In the genomic region with DNA sequence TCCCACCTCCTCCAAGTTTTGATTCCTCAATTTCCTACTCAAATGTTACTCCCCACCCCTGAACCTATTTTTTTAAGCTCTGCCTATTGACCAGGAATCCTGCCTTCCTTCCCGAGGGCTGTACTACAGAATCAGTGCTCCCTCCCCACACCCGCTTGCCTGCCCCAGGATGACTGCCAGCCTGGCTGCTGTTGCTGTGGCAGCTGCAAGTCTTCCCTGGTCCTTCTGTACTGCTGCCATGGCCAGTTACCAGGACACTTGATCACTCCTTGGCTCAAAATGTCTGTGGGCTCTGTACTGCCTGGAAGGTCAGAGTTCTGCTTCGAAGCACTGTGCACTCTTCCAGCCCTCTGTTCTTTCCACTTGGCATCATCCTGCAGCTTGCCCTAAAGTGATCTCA, we compare ENCODE assay signal across 18 mouse cellular contexts. TPM values are rescaled to one million over a fixed set of nuclear protein-coding genes. Genes with fewer than 3 reads are reported as not detected.
DNase-seq lines count a peak whose midpoint lies in the region; ATAC-seq and TF ChIP-seq lines count a peak whose summit lies in the region.
"Had no signal": no experiment of that assay in that cellular context is flagged by ENCODE, and none has a peak within 500 bp of the region (broad histone marks: within the 10 kb centered on the region; RNA-seq: fewer than 3 reads in every experiment).

No protein-coding gene starts in this region.

- no peak for TF ChIP-seq CTCF in hindbrain, postnatal 0 days (IDR thresholded peaks at IDR 0.05; ENCODE audit: low read depth)

- no peaks in the 10 kb centered on the region for H3K27me3 ChIP-seq in hindbrain, postnatal 0 days (ENCODE audit: insufficient read depth, low read length)
- no peaks in the 10 kb centered on the region for H3K27me3 ChIP-seq in hindbrain, embryonic 13.5 days
- H3K27me3 ChIP-seq: embryonic facial prominence, embryonic 15.5 days; neural tube, embryonic 15.5 days had no signal

- no peak overlapping the region for H3K4me3 ChIP-seq in hindbrain, postnatal 0 days (ENCODE audit: low read length)
- H3K4me3 ChIP-seq in hindbrain, embryonic 13.5 days: no peak overlapping the region
- H3K4me3 ChIP-seq: embryonic facial prominence, embryonic 15.5 days; midbrain, embryonic 10.5 days; neural tube, embryonic 15.5 days had no signal

- WGBS in hindbrain, postnatal 0 days: 68% methylated on average over 3 of the region's 3 CpGs
- 84% methylated on average over 3 of the region's 3 CpGs for WGBS in hindbrain, embryonic 13.5 days

- no peak overlapping the region for H3K27ac ChIP-seq in hindbrain, postnatal 0 days
- no peak overlapping the region for H3K27ac ChIP-seq in hindbrain, embryonic 13.5 days
- H3K27ac ChIP-seq: embryonic facial prominence, embryonic 15.5 days; liver, embryonic 14.5 days; midbrain, embryonic 10.5 days; neural tube, embryonic 15.5 days had no signal

- H3K36me3 ChIP-seq in hindbrain, postnatal 0 days (ENCODE audit: insufficient read depth, low read length): peaks cover 71% of the 10 kb centered on the region
- peaks cover 93% of the 10 kb centered on the region for H3K36me3 ChIP-seq in hindbrain, embryonic 13.5 days

- H3K4me2 ChIP-seq in hindbrain, postnatal 0 days (ENCODE audit: low read depth, low read length): no peak overlapping the region
- H3K4me2 ChIP-seq in hindbrain, embryonic 13.5 days: no peak overlapping the region
- H3K4me2 ChIP-seq: embryonic facial prominence, embryonic 15.5 days; neural tube, embryonic 15.5 days had no signal

- peak; percentile 58; the same call in 1 of the 2 replicates for ATAC-seq in hindbrain, postnatal 0 days
- no peak for ATAC-seq in hindbrain, embryonic 13.5 days (ENCODE audit: low FRiP score)
- no peak for ATAC-seq in megakaryocyte-erythroid progenitor cell, adult 5-6 weeks (replicated peaks; ENCODE audit: low FRiP score, low TSS enrichment, poor library complexity, severe bottlenecking)
- ATAC-seq: intestine, embryonic 16.5 days had no signal

- intact Hi-C loops in heart, postnatal 10 days (cut with DNase I): no loop called here

- H3K4me1 ChIP-seq in hindbrain, postnatal 0 days (ENCODE audit: insufficient read depth, low read length): no peaks in the 10 kb centered on the region
- no peaks in the 10 kb centered on the region for H3K4me1 ChIP-seq in hindbrain, embryonic 13.5 days (replicated peaks)
- H3K4me1 ChIP-seq: embryonic facial prominence, embryonic 15.5 days; midbrain, embryonic 10.5 days; neural tube, embryonic 15.5 days had no signal

- H3K9ac ChIP-seq in hindbrain, postnatal 0 days (replicated peaks; ENCODE audit: low read length): no peak overlapping the region
- H3K9ac ChIP-seq in hindbrain, embryonic 13.5 days: no peak overlapping the region
- H3K9ac ChIP-seq: embryonic facial prominence, embryonic 15.5 days; liver, embryonic 14.5 days; neural tube, embryonic 15.5 days had no signal

- peak; percentile 15 for DNase-seq in adrenal gland, adult 2 months
- DNase-seq in adrenal gland, adult 18-20 months (ENCODE audit: low spot score in 2 of 2): no peak
- peak; percentile 55 for DNase-seq in hindbrain, postnatal 0 days (ENCODE audit: low spot score)
- peak; percentile 55 for DNase-seq in MN1 (ENCODE audit: low spot score)
- DNase-seq in heart, postnatal 10 days: peak; percentile 29 to 63
- DNase-seq in embryo, embryonic 9.5 days (ENCODE audit: extremely low spot score): no peak
- DNase-seq: cerebellum, adult 9-11 months; thymus, postnatal 25 days had no signal

- H3K9me3 ChIP-seq in hindbrain, postnatal 0 days (ENCODE audit: low read length): no peaks in the 10 kb centered on the region
- H3K9me3 ChIP-seq in hindbrain, embryonic 13.5 days: no peaks in the 10 kb centered on the region
- H3K9me3 ChIP-seq: embryonic facial prominence, embryonic 15.5 days; midbrain, embryonic 10.5 days; neural tube, embryonic 15.5 days had no signal

RNA-seq across cellular contexts. Expression of gene Ankrd61, which starts 4.6 kb away (rescaled TPM):
- not detected for total RNA-seq in adrenal gland, adult 2 months (2021)
- polyA plus RNA-seq in adrenal gland, adult 2 months (2012; rRNA removed): 0.08 TPM in 1 of 2 replicates, not detected in the other
- not detected for total RNA-seq in adrenal gland, adult 18-20 months (2021)
- not detected in 2 replicates for total RNA-seq in hindbrain, postnatal 0 days (2014; rRNA removed)
- polyA plus RNA-seq in hindbrain, postnatal 0 days (2015; fragmentation: Nextera tagmentation; extraction: Ambion mirVana): 0.18 and 0.38 TPM in 2 replicates
- 0.43 and 0.66 TPM in 2 replicates for polyA plus RNA-seq in hindbrain, embryonic 13.5 days (2015; fragmentation: Nextera tagmentation; extraction: Ambion mirVana)
- total RNA-seq in heart, postnatal 10 days (2021): not detected
- 1.6 TPM in 1 of 2 replicates, not detected in the other for total RNA-seq in megakaryocyte-erythroid progenitor cell, adult 5-6 weeks (2014; fragmentation: Nextera tagmentation)
- total RNA-seq in megakaryocyte-erythroid progenitor cell, adult 5-6 weeks (2017): not detected in 2 replicates
- total RNA-seq: layer of hippocampus, adult 8-10 months had no signal
- polyA plus RNA-seq: heart, embryonic 14.5 days had no signal

RNA-seq across cellular contexts. Expression of gene Aimp2, which starts 7.5 kb away (rescaled TPM):
- 10 to 100 TPM; 37.5 to 38.1 TPM for total RNA-seq in adrenal gland, adult 2 months (2021)
- 69.2 and 77.6 TPM in 2 replicates for polyA plus RNA-seq in adrenal gland, adult 2 months (2012; rRNA removed)
- total RNA-seq in adrenal gland, adult 18-20 months (2021): 10 to 100 TPM; 31.4 to 35.2 TPM
- total RNA-seq in hindbrain, postnatal 0 days (2014; rRNA removed): 46.9 and 49.9 TPM in 2 replicates
- 67.7 and 73.4 TPM in 2 replicates for polyA plus RNA-seq in hindbrain, postnatal 0 days (2015; fragmentation: Nextera tagmentation; extraction: Ambion mirVana)
- polyA plus RNA-seq in hindbrain, embryonic 13.5 days (2015; fragmentation: Nextera tagmentation; extraction: Ambion mirVana): 82.8 and 83.2 TPM in 2 replicates
- 10 to 100 TPM; 31.0 to 34.6 TPM for total RNA-seq in heart, postnatal 10 days (2021)
- 81.7 and 111 TPM in 2 replicates for total RNA-seq in megakaryocyte-erythroid progenitor cell, adult 5-6 weeks (2014; fragmentation: Nextera tagmentation)
- total RNA-seq in megakaryocyte-erythroid progenitor cell, adult 5-6 weeks (2017): 96.0 and 132 TPM in 2 replicates

RNA-seq across cellular contexts. Expression of gene Pms2, which starts 7.7 kb away (rescaled TPM):
- total RNA-seq in adrenal gland, adult 2 months (2021): 1 to 10 TPM; 7.1 to 7.9 TPM
- 0.70 and 0.73 TPM in 2 replicates for polyA plus RNA-seq in adrenal gland, adult 2 months (2012; rRNA removed)
- 1 to 10 TPM; 7.1 to 7.5 TPM for total RNA-seq in adrenal gland, adult 18-20 months (2021)
- 16.2 and 22.8 TPM in 2 replicates for total RNA-seq in hindbrain, postnatal 0 days (2014; rRNA removed)
- 23.2 and 23.7 TPM in 2 replicates for polyA plus RNA-seq in hindbrain, postnatal 0 days (2015; fragmentation: Nextera tagmentation; extraction: Ambion mirVana)
- polyA plus RNA-seq in hindbrain, embryonic 13.5 days (2015; fragmentation: Nextera tagmentation; extraction: Ambion mirVana): 26.8 and 33.1 TPM in 2 replicates
- total RNA-seq in heart, postnatal 10 days (2021): 1 to 10 TPM; 7.0 to 7.8 TPM
- total RNA-seq in megakaryocyte-erythroid progenitor cell, adult 5-6 weeks (2014; fragmentation: Nextera tagmentation): 20.5 and 35.7 TPM in 2 replicates
- 39.9 and 41.4 TPM in 2 replicates for total RNA-seq in megakaryocyte-erythroid progenitor cell, adult 5-6 weeks (2017)

RNA-seq across cellular contexts. Expression of gene Gm42421, which starts 25.9 kb away (rescaled TPM):
- total RNA-seq in adrenal gland, adult 2 months (2021): under 1 TPM in 1 of 2 experiments, not detected in 1; 0.95 TPM
- polyA plus RNA-seq in adrenal gland, adult 2 months (2012; rRNA removed): not detected in 2 replicates
- not detected for total RNA-seq in adrenal gland, adult 18-20 months (2021)
- total RNA-seq in hindbrain, postnatal 0 days (2014; rRNA removed): 0.99 TPM in 1 of 2 replicates, not detected in the other
- 1.5 and 2.8 TPM in 2 replicates for polyA plus RNA-seq in hindbrain, postnatal 0 days (2015; fragmentation: Nextera tagmentation; extraction: Ambion mirVana)
- 1.9 and 2.4 TPM in 2 replicates for polyA plus RNA-seq in hindbrain, embryonic 13.5 days (2015; fragmentation: Nextera tagmentation; extraction: Ambion mirVana)
- under 1 TPM in 1 of 2 experiments, not detected in 1; 0.72 TPM for total RNA-seq in heart, postnatal 10 days (2021)
- total RNA-seq in megakaryocyte-erythroid progenitor cell, adult 5-6 weeks (2014; fragmentation: Nextera tagmentation): not detected in 2 replicates
- total RNA-seq in megakaryocyte-erythroid progenitor cell, adult 5-6 weeks (2017): not detected in 2 replicates
- polyA plus RNA-seq: spleen, adult 2 months had no signal

RNA-seq across cellular contexts. Expression of gene Rsph10b, which starts 30.7 kb away (rescaled TPM):
- 1 to 10 TPM; 4.3 to 7.4 TPM for total RNA-seq in adrenal gland, adult 2 months (2021)
- 0.21 and 0.31 TPM in 2 replicates for polyA plus RNA-seq in adrenal gland, adult 2 months (2012; rRNA removed)
- 1 to 10 TPM in 1 of 2 experiments, under 1 TPM in 1; 0.74 to 6.5 TPM for total RNA-seq in adrenal gland, adult 18-20 months (2021)
- total RNA-seq in hindbrain, postnatal 0 days (2014; rRNA removed): 3.9 and 5.0 TPM in 2 replicates
- 5.6 TPM in 2 replicates for polyA plus RNA-seq in hindbrain, postnatal 0 days (2015; fragmentation: Nextera tagmentation; extraction: Ambion mirVana)
- polyA plus RNA-seq in hindbrain, embryonic 13.5 days (2015; fragmentation: Nextera tagmentation; extraction: Ambion mirVana): 3.1 and 3.2 TPM in 2 replicates
- total RNA-seq in heart, postnatal 10 days (2021): under 1 TPM; 0.24 to 0.30 TPM
- total RNA-seq in megakaryocyte-erythroid progenitor cell, adult 5-6 weeks (2014; fragmentation: Nextera tagmentation): 0.98 and 1.8 TPM in 2 replicates
- not detected in 2 replicates for total RNA-seq in megakaryocyte-erythroid progenitor cell, adult 5-6 weeks (2017)

Comparison
In these comparisons a context has a peak if more than half of its experiments do, and no peak if none do; other contexts are left out.
1. DNase-seq: peak in adrenal gland, adult 2 months (single experiment), hindbrain, postnatal 0 days (single experiment), MN1 (single experiment) and heart, postnatal 10 days (2 of 2); none in adrenal gland, adult 18-20 months (0 of 2) and embryo, embryonic 9.5 days (single experiment).